Mouse (Mus musculus) frontal cortex, postnatal 14 days (tissue): ENCODE data around the gene Eya4.

Source experiments
- DNase-seq, 2 experiments: peaks; one replicate each; pipeline ENCODE4 v3.0.0; 2022; ENCODE audit warnings: low spot score in 2 of 2

Gene Eya4

DNA sequence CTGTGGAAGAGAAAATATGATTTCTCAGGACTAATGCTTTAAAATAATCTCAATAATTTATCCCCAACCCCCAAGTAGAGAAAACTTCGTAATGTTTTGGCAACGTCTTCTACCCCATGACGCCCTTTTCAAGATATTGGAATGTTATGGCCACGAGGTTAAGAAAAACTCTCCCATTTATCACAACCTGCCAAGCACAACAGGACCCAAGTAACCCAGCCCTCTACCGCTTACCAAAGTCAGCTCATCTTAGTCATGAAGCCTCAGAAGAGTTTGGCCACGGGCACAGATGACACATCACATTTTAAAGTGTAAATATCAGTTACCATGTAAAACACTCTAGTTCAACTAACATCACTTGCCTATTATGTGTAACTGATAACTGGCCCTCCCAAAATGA lies 117.2 kb downstream of the Eya4 start:
- no peak for DNase-seq

DNA sequence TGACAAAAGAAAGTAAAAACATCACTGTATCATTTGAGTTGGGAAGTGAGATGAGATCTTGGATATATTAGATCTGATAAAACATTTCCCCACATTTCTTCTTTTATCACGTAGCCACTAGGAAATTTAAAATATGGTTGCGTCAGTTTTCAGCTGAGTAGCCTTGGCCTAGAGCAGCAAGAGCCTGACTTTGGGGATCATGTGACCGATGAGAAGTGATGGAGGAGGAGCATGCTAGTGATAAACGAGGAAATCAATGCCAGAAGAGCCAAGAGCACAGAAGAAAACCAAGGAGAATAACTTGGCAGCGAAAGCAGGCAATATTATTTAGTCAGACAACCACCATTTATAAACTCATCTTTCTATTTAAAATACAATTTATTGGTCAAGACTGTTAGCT lies 119.7 kb downstream of the Eya4 start:
- DNase-seq = no peak

DNA sequence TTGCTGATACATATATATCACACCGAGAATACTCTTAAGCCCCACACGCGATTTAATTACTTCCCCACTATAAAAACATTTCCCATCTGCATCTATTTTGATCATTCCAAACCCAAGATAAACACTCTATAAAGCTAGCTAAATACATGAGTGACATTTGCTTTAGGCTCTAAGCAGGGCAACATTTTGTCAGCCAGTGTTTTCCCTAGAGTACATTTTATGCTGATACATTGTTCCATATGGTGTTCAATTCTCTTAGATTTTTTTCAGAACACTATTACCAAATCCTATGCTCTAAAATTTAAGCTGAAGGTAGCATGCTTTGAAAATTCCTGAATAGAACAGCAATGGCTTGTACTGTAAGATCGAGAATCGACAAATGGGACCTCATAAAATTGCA lies 127.2 kb downstream of the Eya4 start:
- no peak for DNase-seq

DNA sequence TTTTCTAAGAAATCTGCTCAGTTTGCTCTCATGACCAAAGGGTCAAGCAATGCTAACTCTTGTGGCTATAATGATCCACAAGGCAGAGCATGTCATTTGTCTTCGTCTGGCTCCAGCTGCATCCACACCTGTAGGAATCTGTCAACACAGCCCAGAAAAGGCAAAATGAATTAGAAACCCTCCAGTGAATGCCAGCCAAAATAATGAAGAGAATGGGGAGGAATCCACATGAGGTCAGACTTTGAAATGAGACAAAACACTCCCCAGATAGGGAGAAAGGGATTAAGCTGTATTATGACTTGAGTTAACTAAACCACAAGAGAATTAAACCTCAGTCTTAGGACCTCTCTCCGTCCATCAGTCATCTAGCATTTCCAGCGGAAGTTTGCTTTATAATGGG lies 130.2 kb downstream of the Eya4 start:
- no peak for DNase-seq

DNA sequence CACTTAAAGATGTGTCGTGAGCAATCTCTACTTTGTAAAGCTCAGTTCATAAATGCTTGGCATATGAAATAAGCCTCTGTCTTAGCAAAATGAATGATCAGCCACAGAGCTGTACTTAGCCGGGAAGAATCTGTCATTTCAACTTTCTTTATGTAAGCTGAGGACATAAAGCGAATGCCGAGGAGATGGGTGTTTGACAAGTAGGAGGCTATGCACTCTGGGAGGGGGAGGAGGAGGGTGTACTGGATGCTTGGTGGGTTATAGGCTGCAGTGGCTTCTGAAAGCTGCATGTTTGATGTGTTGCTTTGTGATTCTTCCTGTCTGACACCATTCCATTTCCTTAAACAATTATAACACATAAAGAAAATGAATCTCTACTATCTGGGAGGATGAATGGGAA lies 133.8 kb downstream of the Eya4 start:
- DNase-seq = no peak

DNA sequence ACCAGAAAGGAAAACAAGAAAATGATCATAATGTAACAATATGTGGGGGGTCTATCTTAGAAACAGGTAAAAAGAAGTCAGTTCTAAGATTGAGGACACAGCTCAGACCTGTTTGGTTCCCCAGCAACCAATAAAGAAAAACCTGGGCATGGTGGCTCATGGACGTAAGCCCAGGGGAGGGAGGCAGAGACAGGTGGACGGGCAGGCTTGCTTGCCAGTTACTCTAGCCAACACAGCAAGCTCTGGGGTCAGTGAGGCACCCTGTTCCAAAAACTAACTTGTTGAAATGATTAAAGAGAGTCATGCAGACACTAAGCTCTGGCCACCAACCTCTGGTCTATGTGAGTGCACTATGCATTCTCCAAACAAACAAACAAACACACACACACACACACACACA lies 139.2 kb downstream of the Eya4 start:
- DNase-seq = no peak

DNA sequence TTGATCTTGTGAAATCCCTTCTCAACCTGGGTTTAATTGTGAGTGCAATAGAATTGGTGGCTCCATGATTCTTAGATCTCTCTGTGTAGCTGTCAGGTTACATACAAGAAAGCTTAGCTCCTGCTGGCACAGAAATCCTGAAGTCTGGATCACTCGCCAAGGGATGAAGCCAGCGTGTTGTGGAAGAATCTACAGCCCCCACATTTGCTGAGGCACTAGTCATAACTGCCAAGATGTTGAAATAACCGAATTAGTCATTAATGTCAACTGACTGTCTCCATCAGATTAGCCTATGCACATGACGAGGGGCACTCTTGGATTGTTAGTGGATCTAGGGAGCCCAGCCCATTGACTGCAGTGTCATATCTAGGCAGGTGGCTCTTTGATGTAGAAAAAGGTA lies 146.7 kb downstream of the Eya4 start:
- no peak for DNase-seq

DNA sequence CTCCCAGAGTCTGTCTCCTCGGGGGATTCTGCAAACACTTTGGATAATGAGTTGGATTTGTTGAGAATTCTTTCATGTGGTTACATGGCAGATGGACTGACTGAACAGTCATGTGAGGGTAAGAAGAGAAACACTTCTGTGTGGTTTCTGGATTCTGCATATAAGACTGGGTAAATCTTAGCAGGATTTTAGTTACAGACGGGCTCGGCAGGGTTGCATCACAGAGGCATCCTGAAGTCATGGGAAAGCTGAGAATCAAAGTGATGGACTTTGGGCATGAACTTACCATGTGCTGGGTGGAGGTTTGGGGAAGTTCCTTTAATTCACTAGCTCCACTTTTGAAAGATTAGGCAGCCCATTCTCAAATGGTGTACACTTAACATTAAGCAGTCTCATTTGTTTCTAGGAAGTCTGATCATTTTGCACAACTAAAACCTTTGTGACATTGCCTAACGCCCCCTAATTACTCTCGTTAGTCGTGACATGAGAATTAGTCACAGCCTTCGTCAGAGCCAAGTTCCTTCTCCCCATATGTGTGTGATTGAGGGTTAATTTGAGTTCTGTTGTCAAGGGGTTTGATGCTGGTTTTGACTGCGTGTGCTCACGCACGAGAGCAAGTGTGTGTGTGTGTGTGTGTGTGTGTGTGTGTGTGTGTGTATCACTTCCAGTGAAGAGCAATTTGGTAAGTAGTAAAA lies 147.3 kb downstream of the Eya4 start:
- DNase-seq = no peak

DNA sequence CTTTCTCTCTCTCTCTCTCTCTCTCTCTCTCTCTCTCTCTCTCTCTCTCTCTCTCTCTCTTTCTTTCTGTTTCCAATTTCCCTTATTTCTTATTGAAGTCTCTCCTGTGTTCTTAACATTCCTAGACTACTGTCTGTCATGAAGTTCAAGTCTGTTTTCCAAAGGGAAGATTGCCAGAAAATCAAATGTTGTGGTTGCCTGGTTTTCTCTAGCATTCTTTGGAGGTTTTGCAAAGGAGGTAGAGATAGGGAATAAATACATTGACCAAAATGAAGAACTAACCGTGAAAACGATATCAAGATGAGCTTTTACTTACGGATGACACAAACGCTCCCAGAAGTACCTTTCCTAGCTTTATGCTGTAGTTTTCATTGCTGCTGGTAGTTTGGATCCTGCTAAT lies 148.0 kb downstream of the Eya4 start:
- DNase-seq = no peak

DNA sequence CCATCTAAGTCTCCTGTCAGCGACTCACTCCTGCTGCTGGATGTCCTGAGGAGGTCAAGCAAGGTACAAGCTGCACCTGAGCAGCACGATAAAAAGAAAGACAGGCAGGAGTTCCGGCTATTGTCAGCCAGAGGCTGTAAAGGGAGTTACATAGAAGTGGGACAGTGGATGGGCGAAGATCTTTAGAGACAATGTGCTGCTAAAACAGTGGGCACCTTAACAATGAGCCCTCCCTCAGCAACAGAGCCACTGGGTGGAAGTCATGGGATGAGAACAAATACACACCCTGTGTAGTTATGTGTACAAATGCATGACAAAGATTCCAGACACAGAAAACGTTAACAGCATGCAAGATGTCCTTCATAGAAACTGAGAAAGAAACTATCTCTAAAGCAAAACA lies 152.3 kb downstream of the Eya4 start:
- DNase-seq = no peak

DNA sequence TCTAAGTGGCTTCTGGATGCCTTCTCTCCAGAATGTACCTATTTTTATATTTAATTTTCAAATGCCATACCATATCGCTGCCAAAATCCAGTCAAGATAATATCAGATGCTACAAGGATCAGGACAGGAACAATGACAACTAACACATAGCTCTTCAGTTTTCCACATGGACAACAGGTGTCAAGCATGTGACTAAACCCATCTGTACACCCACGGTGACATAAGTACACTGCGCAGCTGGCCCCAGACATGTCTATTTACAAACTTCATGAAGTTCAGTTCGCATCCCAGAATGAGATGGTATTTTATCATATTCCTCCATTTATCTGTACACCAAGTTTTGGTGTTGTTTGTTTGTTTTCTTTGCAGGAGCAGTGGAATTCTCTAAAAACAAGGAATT lies 154.2 kb downstream of the Eya4 start:
- DNase-seq = no peak

DNA sequence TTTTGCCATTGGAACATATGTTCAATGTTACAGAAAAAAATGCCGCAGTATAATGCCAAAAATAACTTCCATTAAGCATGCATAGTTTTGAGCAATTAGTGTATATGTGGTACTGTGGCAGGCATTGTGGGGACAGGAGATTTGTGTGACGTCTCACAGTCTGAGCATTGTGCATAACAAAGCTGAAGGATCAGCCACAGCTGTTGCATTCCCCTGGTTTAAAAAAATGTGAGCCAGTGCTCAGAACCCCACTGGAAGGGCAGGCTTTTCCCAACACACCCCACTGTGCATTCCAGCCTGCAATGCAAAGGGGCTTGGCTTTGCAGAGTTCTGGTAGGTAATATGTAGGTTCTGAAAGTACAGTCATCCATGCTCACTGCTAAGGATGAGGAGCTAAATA lies 155.2 kb downstream of the Eya4 start:
- DNase-seq = no peak

DNA sequence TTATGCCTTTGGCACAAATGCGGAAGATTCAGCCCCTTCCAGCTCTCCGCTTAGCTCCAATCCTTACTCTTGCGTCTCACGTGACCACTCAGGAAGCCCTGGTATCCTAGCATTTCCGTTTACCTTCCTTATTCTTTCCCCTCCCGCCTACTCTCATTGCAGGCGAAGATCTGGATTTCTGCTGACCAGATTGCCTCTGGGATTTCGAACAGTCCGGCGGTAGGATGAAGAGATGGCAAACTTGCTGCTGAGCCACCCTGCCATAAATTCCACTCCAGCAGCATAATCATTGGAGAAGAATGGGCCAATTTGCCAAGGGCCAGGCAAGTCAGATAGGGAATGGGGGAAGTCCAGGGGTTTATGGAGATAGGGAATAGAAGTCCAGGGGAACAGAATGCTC lies 160.8 kb downstream of the Eya4 start:
- no peak for DNase-seq

DNA sequence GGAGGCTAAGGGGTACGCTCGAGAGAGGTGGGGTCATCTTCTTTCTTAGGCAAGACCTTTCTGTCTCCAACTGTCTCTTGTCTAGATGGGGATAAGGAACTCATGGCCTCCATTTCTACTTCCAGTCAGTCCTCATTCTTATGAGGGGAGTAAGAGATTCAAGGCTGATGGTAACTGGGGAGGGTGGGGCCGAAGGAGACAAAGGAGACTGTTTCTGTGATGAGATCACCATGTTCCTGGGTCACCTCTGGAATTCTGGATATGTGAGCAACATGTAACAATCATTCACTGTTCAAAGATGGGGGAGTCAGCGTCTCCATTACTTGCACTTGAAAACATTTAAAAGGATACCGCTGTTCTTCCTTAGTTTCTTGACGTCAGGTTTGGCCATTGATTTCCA lies 165.2 kb downstream of the Eya4 start:
- no peak for DNase-seq

DNA sequence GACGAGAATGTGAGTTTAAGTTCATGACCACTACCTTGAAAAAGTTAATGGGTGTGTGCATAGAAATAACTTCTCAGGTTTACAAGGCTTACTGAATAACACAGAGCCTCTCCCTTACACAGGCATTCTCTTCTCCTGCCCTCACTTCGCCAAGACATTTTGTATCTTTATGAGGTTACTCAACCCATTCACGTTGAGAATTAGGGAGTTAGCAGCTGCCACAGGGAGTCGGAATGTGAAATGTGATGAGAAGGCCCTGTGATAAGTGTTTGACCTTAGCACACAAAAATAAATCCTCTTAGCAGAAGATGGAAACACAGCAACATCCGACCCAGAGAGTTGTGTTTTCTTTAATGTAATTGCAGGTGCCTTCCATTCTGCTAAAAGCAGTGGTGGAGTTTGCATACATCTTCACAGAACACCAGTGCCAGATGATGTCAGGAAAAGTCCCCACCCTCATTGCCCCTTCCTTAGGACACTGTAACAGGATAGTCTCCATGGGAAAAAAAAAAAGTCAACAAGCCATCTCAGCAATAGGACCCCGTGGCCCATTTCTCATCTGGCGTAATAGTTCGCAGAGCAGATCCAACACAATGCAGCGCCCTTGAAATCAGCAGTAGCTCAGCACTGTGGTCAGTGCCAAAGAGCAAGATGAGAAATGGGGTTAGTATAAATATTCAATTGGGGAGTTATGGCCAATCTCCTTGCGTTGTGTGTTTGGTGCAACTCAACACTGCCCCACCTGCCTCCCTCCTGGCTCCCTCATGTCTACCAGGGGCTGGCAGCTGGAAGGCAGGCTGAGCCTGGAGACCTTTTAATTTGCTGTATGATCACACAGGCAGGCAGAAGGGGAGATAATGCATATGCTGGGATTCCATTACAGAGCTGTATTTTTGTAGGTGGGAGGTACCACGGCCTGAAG lies 168.8 kb downstream of the Eya4 start:
- no peak for DNase-seq

DNA sequence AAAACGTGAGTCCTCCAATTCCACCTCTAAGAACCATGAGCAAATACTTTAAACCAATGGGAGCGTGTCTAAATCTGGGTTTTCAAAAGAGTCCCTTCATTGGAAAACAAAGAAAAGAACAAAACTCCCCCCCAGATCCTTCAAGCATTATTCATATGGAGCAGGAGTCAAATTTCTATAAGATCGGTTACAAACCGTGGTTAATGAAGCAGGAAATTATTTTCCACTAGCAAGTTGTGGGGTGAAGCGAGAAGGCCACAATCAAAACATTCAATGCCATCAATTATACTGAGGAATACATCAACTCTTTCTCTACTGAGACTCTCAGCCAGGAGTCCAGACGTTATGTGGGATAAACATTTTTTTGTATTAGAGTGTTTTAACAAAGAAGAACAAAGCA lies 171.3 kb downstream of the Eya4 start:
- no peak for DNase-seq

DNA sequence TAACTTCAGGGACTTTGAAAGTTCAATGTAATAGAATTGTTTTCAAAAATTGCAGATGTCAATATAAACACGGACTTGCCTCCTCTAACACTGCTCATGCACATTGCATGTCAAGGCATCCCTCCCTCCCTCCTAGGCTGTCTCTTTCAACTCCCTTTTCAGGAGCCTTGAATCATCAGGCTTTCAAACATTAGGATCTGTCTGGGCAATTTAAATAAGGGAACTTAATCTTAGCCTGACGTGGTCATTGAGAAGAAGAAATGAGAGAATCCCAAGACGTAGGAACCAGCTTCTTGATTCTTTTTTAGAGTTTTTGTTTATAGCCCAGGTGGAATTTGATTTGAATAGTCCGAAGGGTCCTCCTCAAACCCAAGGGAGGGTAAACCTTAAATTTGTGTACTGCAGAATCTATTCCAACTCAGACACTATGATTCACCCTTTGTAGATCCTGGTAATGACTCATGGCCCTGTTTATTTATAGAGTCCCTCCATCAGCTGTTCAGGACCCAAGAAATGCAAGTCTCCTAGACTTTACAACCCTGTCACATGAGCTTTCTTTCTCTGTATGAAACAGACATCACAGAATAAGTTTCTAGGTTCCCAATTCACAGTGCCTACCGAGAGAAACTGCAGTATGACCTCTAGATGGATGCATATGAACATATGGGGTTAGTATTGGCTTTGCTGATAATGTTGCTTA lies 173.1 kb downstream of the Eya4 start:
- no peak for DNase-seq

DNA sequence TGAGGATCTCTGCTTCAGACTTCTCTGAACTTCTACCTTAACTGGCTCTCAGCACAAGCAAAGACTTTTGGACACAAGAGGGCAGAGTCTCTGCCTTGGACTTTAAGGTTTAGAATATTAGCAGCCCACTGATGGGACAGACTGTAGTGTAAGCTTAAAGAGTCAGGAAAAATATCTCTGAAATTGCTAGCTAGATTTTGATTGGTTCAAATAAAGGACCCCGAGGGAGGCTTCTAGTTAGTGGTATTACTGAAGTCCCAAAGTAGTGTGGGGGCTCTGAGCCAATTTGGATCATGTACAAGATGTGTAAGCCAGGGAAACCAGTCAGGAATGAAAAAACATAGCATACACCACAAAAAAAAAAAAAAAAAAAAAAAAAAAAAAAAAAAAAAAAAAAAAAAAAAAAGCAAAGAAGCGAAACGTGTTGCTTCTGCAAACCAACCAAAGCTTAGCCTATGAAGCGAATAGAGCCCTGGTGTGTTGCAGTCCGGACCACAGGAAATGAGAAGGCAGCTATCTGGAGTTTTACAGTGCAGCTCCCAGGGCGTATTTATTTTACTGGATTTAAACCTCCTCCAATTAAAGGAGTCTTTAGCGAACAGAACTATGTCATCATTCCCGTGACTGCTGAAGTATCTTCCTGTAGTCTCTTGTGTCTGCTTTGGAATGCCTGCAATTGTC lies 173.8 kb downstream of the Eya4 start:
- no peak for DNase-seq

DNA sequence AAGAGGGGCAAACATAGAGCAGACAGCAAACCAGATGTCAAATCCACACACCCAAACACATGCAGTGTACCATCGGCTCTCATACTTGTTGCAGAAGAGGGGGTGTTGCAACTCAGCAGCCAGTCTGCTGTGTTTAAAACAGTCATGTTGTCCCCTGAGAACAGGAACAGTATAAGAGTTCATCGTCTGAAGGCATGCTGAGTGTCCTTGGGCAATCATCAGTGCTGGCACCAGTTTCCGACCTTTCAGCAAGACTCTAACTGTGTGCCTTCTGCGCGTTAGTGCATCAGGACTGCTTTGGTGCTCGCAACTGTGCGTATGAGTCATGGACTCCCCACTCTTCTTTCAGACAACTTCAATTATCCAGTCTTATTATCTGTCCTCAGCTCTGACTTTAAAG lies 179.0 kb downstream of the Eya4 start:
- no peak for DNase-seq

DNA sequence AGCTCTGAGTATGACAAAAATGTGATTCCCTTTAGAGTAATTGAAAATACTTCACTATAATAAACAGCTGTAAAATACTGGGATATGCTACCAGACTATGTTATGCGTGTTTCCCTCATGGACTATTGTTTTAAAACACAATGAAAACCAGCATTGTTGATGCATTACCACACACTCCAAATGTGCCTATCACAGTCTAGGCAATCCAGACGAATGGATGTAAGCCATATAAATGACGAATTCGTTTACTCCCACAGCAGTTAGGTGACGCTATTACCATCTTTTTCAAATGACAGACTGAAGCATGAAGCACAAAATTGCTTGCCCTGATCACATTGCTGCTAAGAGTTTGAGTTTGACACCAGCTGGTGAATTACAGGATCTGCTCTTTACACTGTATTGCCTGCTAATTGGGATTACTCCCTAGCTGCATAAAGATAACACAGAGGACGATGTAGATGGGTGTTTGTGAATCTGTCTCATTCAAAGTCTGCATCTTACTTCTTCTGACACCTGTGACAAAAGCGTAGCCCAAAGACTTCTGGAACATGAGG lies 185.4 kb downstream of the Eya4 start:
- DNase-seq = no peak

DNA sequence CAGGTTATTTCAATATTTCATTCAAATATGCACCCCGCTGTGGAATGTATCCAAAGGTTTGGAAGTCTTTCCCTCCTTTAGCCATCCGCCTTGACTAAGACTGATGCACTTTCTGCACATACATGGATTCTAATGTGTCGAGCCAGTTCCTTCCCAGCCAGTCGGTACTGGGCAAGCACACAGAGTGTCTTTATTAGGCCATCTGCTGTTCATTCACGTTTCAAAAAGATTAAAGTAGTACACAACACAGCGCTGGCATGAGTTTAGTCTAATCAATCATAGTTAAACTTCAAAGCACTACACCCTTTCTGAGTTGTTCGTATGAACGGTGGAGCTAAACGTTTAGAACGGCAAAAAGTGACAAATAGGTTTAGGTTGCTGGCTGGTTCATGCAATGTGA lies 190.7 kb downstream of the Eya4 start:
- no peak for DNase-seq

DNA sequence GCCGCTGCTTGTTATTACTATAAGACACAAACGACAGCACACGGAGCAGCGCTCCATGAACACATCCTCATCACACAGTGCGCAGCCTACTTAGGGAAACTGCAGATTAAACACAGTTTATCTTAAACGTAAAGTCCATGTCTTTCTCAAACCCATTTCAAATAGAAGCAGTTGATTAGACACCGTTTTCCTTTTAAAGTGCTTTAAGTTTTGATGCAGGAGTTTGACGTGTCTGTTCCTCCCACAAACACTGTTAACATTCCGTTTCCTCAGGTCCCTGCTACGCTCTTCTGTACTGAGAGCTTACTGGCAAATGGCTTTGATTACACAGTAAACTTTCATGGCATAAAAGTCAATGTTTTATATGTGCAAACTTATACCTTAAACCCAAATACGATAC lies 191.4 kb downstream of the Eya4 start:
- DNase-seq = no peak
